Mouse (Mus musculus) central nervous system, embryonic 14 days (tissue): Measurements from ENCODE around the gene Angptl6. TPM values are rescaled to one million over a fixed set of nuclear protein-coding genes. Genes with fewer than 3 reads are reported as not detected.

Experiments used
- polyA plus RNA-seq: library from polyadenylated mRNA; depleted of rRNA; stranded (reverse); fragments of >200 nt; gene quantifications from 2 replicates; pipeline ENCODE4 v1.2.3, GENCODE M21; 2012; rRNA removed

Angptl6 gene
- polyA plus RNA-seq = 10.2 and 11.1 TPM in 2 replicates

DNA sequence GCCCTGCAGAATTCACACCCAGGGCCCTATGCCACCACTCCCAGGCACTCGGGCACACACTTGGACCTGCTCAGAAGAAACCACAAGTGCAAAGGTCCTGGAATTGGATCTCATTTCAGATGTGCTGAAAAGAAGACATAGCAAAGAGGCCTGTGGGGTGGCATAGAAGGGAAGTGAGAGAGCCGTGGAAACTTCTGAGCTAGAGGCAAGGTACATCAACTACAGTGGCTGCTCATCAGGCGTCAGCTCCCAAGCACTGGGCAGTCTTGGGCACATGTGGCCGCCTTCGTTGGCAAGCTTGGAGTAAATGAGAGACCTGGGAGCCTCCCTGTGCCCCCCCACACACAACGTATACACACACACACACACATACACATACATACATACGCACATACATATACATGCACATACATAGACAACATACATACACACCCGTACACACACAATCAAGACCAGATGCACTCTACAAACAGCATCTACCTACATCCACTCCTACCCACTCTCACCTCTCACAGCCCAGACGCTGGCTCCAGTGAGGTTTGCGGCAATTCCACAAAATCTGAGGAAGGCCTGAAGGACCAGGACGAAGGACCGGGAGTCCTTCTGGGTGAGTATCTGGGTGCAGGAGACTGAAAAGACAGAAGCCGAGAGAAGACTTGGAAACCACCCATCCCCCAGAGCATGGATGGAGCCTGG, at the start of gene Angptl6:
Angptl6 (minus strand) TSS at position 631 of the 696 bp plus-strand sequence.

GRCm38 (mm10) chr9:20898511-20899073, 19.1 kb upstream of the Angptl6 start, which contains the start of gene Eif3g:
Gene Eif3g (minus strand): TSS chr9:20898623.

DNA sequence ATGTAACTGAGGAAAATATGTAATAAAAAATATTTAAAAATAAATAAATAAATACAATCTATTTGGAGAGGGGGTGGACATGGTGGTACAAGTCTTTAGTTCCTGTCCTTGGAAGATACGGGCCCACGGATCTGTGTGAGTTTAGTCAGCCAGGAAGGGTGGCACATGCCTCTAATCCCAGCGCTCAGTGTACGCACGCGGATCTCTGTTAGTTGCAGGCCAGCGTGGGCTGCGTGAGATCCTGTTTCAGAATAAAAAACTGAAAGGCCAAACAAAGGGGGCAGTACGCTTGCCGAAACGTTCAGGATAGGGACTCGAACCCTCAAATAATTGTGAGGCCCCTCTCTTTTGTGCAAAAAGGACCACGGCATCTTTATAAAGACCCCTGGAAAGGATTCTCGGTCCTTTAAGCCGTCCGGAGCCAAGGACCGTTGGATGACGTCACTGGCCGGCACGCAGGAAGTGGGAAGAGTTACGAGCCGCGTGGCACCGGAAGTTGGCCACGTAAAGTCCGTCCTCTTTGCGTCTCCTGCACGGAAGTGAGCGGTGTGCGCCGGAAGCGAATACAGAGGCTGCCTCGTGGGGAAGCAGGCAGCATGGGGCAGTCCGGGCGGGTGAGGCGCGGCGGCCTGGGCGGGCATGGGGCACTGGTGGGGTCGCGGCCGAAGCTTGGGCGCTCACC, 8.3 kb upstream of the Angptl6 start, which contains the start of gene Ppan:
Ppan (plus strand) TSS at position 472 of the 682 bp plus-strand sequence.

GRCm38 (mm10) chr9:20868448-20869001, 11.0 kb downstream of the Angptl6 start, which contains the start of gene A230050P20Rik:
Gene A230050P20Rik (plus strand): TSS chr9:20868642.

Other genes starting within 250 kb of the Angptl6 start
- gene Ubl5, start 236.8 kb downstream of the Angptl6 start, polyA plus RNA-seq = 557 and 739 TPM in 2 replicates
- gene Fbxl12, start 235.0 kb downstream of the Angptl6 start, polyA plus RNA-seq = 30.4 and 36.1 TPM in 2 replicates
- gene Pin1, start 227.6 kb downstream of the Angptl6 start, polyA plus RNA-seq = 31.5 and 34.3 TPM in 2 replicates
- 102 TPM in 2 replicates for gene Olfm2, start 133.4 kb downstream of the Angptl6 start, polyA plus RNA-seq
- gene Col5a3, start 64.7 kb downstream of the Angptl6 start, polyA plus RNA-seq = 1.2 and 3.1 TPM in 2 replicates
- gene Rdh8, start 61.2 kb downstream of the Angptl6 start, polyA plus RNA-seq = not detected in 2 replicates
- gene A230050P20Rik, start 11.1 kb downstream of the Angptl6 start, polyA plus RNA-seq = 7.7 and 13.3 TPM in 2 replicates
- 82.3 and 91.6 TPM in 2 replicates for gene Ppan, start 8.4 kb upstream of the Angptl6 start, polyA plus RNA-seq
- 151 and 160 TPM in 2 replicates for gene Eif3g, start 18.9 kb upstream of the Angptl6 start, polyA plus RNA-seq
- gene Dnmt1, start 80.2 kb upstream of the Angptl6 start, polyA plus RNA-seq = 103 TPM in 2 replicates
- 4.8 and 8.3 TPM in 2 replicates for gene S1pr2, start 97.1 kb upstream of the Angptl6 start, polyA plus RNA-seq
- gene Mrpl4, start 123.0 kb upstream of the Angptl6 start, polyA plus RNA-seq = 78.1 and 87.6 TPM in 2 replicates
- gene Icam1, start 136.3 kb upstream of the Angptl6 start, polyA plus RNA-seq = 4.3 and 8.5 TPM in 2 replicates
- 0.08 TPM in 1 of 2 replicates, not detected in the other for gene Icam4, start 149.6 kb upstream of the Angptl6 start, polyA plus RNA-seq
- gene Icam5, start 152.3 kb upstream of the Angptl6 start, polyA plus RNA-seq = 0.88 and 1.0 TPM in 2 replicates
- 0.61 TPM in 2 replicates for gene Zglp1, start 187.4 kb upstream of the Angptl6 start, polyA plus RNA-seq
- gene Gm49373, start 193.4 kb upstream of the Angptl6 start, polyA plus RNA-seq = 3.4 and 3.6 TPM in 2 replicates
- gene Fdx1l, start 193.9 kb upstream of the Angptl6 start, polyA plus RNA-seq = 68.5 and 74.1 TPM in 2 replicates
- gene Gm38431, start 212.3 kb upstream of the Angptl6 start, polyA plus RNA-seq = 4.3 and 5.0 TPM in 2 replicates
- 67.1 and 69.6 TPM in 2 replicates for gene Raver1, start 212.3 kb upstream of the Angptl6 start, polyA plus RNA-seq